Mouse (Mus musculus): ENCODE measurements around the gene Rhog. TPM values are rescaled to one million over a fixed set of nuclear protein-coding genes. Genes with fewer than 3 reads are reported as not detected.

The Rhog gene
- 100 to 1,000 TPM; 237 to 264 TPM for polyA plus RNA-seq (2017; shearing (Covaris generic))

DNA sequence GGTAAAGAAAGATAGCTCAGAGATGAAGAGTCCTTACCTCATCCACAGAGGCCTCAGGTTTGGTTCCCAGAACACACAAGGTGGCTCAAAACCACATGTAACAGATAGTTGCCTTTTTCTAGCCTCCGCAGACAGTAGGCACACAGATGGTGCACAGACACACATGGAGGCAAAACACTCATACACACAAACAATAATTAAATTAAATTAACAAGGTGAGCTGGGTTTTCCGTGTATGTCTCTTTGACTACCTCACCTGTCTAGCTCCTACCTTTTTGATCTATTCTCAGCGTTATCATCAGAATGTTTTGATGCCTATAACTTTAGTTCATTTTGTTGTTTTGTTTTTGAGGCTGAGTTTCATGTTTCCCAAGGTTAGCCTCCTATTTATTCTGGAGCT is at the start of gene Rhog:
Gene Rhog, minus strand, starts transcription at position 101 of the 400 bp plus-strand sequence.

DNA sequence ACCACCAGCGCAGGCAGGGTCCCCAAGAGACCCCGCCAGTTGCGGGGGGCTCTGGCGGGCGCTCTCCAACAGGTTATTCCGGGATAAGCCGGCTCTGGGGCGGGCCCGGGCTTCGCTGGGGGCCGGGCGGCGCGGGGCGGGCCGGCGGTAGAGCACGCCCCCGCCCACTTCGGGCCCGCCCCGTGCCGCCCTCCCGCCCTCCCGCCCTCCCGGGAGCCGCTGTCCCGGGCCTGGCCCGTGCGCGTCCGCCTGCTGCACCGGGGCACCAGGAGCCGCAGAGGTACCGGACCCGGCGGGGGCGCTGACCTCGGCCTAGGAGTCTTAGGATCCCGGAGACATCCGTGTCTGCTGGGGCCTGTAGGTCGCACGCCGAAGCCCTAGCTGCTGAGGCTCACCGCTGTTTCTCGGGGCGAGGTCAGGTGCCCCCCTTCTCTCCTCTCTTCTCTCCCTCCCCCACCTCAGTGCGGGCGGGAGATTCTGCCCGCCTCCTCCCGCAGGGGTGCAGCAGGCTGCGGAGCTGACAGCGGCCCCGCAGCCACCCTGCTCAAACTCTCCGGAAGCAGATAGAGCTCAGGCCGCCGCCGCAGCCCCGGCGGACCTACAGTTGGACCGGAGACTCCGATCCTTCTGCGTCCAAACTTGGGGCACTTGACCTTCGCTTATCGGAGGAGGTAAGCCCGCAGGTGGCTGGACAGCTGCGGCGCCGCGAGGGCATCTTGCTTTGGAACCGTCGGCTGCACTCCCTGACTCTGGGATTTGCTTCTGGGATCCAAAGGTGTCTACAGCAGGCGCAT is 11.9 kb upstream of the Rhog start, which contains the start of gene Stim1:
Gene Stim1, plus strand, starts transcription at position 206 of the 794 bp plus-strand sequence.

DNA sequence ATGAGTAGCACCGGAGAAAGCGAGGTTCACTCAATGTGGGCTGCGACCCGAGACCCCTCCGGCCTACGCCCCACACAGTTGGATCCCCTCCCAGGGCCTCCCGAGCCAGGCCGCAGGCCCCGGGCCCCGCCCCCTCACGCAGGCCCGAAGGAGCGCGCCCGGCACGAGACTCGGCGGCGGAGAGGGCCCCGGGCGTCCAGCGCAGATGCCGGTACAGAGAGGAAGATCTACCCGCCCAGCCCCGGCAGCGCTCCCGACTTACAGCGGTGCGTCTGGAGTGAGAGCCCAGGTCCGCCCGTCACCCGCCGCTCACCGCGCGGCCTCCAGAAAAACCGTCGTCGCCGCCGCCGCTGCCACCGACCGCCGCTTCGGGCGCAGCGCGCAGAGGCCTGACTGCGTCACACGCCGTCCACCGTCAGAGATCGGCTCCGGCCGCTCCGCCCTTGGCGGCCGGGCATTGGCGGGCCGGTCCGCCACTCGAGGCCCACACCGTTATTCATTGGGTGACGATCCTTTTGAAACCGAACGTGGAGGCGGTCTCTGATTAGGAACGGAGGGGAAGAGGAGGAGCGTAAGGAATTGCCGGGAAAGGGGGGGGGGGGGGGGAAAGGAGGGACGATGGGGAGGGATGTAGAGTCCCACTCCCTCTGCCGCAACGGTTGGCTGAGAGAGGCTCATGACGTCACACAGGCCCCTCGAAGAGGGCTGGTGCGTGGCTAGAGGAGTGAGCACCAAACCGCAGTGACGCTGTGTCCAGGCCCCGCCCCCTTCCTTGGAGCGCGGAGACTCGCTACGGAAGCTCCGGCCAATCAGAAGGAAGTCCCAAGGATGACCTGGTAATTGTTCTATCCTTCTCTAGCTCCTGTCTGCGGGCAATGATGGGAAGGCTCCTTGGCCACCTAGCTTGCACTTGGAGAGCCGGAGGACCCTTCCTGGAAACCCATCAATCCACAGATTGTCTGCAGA is 45.8 kb downstream of the Rhog start, which contains the start of the genes Nup98 and Pgap2:
Gene Nup98, minus strand, starts transcription at position 421 of the 966 bp plus-strand sequence.
Gene Pgap2, plus strand, starts transcription at position 453 of the 966 bp plus-strand sequence.

Other genes starting within 250 kb of the Rhog start
- 1 to 10 TPM; 6.1 to 7.1 TPM for gene Il18bp, start 237.4 kb downstream of the Rhog start, polyA plus RNA-seq (2017; shearing (Covaris generic))
- gene Rnf121, start 190.6 kb downstream of the Rhog start, polyA plus RNA-seq (2017; shearing (Covaris generic)) = 10 to 100 TPM; 15.5 to 24.8 TPM
- gene Xndc1, start 190.5 kb downstream of the Rhog start, polyA plus RNA-seq (2017; shearing (Covaris generic)) = 10 to 100 TPM; 21.7 to 32.6 TPM
- 1 to 10 TPM; 1.1 to 1.4 TPM for gene Xntrpc, start 190.3 kb downstream of the Rhog start, polyA plus RNA-seq (2017; shearing (Covaris generic))
- gene Trpc2, start 172.9 kb downstream of the Rhog start, polyA plus RNA-seq (2017; shearing (Covaris generic)) = not detected
- under 1 TPM; 0.24 to 0.78 TPM for gene Art1, start 154.3 kb downstream of the Rhog start, polyA plus RNA-seq (2017; shearing (Covaris generic))
- 1 to 10 TPM; 1.3 to 5.0 TPM for gene Art5, start 146.6 kb downstream of the Rhog start, polyA plus RNA-seq (2017; shearing (Covaris generic))
- gene Chrna10, start 139.2 kb downstream of the Rhog start, polyA plus RNA-seq (2017; shearing (Covaris generic)) = under 1 TPM; 0.27 to 0.29 TPM
- 10 to 100 TPM; 29.5 to 30.4 TPM for gene Nup98, start 45.9 kb downstream of the Rhog start, polyA plus RNA-seq (2017; shearing (Covaris generic))
- 10 to 100 TPM; 36.9 to 65.3 TPM for gene Pgap2, start 45.8 kb downstream of the Rhog start, polyA plus RNA-seq (2017; shearing (Covaris generic))
- 10 to 100 TPM; 75.7 to 96.8 TPM for gene Stim1, start 11.8 kb upstream of the Rhog start, polyA plus RNA-seq (2017; shearing (Covaris generic))
- gene Rrm1, start 185.6 kb upstream of the Rhog start, polyA plus RNA-seq (2017; shearing (Covaris generic)) = 10 to 100 TPM; 40.4 to 42.0 TPM
- 1 to 10 TPM in 1 of 2 experiments, not detected in 1; 1.2 TPM for gene Olfr543, start 225.6 kb upstream of the Rhog start, polyA plus RNA-seq (2017; shearing (Covaris generic))
- gene Olfr544, start 232.3 kb upstream of the Rhog start, polyA plus RNA-seq (2017; shearing (Covaris generic)) = 1 to 10 TPM in 1 of 2 experiments, under 1 TPM in 1; 0.28 to 2.7 TPM
- gene Olfr545, start 243.5 kb upstream of the Rhog start, polyA plus RNA-seq (2017; shearing (Covaris generic)) = under 1 TPM; 0.28 to 0.97 TPM